Mouse (Mus musculus): ENCODE data around the gene Itm2b. TPM values are rescaled to one million over a fixed set of nuclear protein-coding genes. Genes with fewer than 3 reads are reported as not detected.
A peak's percentile ranks its signal among the peaks of the same experiment; 100 is the strongest.

Itm2b gene
- 330 and 384 TPM in 2 replicates for polyA plus RNA-seq (2016; fragmentation: Nextera tagmentation; extraction: Ambion mirVana)

DNA sequence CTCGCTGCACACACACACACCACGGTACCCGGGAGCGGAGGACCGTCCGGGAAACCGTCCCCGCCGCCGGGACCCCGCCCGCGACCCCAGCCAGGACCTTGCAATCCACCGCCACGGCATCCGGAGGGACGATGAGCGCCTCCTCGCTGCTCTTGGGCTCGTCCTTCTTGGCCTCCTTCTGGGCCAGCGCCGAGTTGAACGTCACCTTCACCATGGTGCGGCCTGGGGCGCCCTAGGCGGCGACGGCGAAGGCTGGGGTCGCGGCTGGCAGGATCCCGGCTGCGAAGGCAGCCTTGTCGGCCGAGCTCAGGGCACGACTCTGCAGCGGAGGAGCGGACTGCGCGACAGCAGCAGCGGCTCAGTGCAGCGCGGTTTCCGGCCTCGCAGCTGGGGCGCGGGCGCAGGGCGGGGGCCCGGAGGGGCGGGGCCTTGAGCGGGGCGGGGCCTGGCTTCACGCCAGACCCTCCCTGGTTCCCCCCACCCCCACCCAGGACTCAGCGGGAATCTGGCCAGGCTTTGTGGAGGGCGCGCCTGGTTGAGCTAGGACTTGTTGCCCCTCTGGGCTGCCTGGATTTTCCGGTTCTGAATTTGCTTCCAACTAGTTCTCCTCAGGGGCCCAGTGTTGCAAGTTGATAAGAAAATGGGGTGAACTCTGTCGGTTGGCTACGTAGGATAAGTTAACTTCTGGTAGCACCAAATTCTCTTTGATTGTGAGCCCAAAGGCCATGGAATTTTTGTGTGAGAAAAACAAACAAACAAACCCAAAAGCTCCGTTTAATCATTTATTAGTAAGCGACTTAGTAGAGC lies at the start of gene Itm2b:
Gene Itm2b (minus strand): TSS at position 377 of the 807 bp plus-strand sequence.
- under 1% methylated on average over 59 of the region's 62 CpGs for WGBS
- peak; percentile 93 for DNase-seq (ENCODE audit: low spot score)
- peaks cover 24% of the 10 kb centered on the region for H3K4me1 ChIP-seq

GRCm38 (mm10) chr14:73433487-73433886 lies 48.4 kb upstream of the Itm2b start:
- no peaks in the 10 kb centered on the region for H3K4me1 ChIP-seq
- no peaks in the 10 kb centered on the region for H3K36me3 ChIP-seq
- H3K4me3 ChIP-seq, result no peak overlapping the region
- DNase-seq (ENCODE audit: low spot score), result no peak
- no peak overlapping the region for H3K27ac ChIP-seq
- no peaks in the 10 kb centered on the region for H3K27me3 ChIP-seq (ENCODE audit: insufficient read depth, poor library complexity, severe bottlenecking)
- no peaks in the 10 kb centered on the region for H3K9me3 ChIP-seq
- 77% methylated on average over 6 of the region's 6 CpGs for WGBS

More for the DNA sequence above, at the start of gene Itm2b:
- peak within 1 kb of the TSS; percentile 99 for H3K27ac ChIP-seq
- H3K4me3 ChIP-seq, result peak within 1 kb of the TSS; percentile 96
- H3K9me3 ChIP-seq, result no peaks in the 10 kb centered on the region
- H3K36me3 ChIP-seq, result peaks cover 6% of the 10 kb centered on the region; the same call in 1 of the 2 replicates
- no peaks in the 10 kb centered on the region for H3K27me3 ChIP-seq (ENCODE audit: insufficient read depth, poor library complexity, severe bottlenecking)

- 71% methylated on average over 12 of the region's 12 CpGs for WGBS
- no peaks in the 10 kb centered on the region for H3K36me3 ChIP-seq
- H3K9me3 ChIP-seq, result no peaks in the 10 kb centered on the region
- no peaks in the 10 kb centered on the region for H3K27me3 ChIP-seq (ENCODE audit: insufficient read depth, poor library complexity, severe bottlenecking)
- no peaks in the 10 kb centered on the region for H3K4me1 ChIP-seq
- H3K4me3 ChIP-seq, result no peak overlapping the region
- no peak overlapping the region for H3K27ac ChIP-seq
- no peak for DNase-seq (ENCODE audit: low spot score)
Measured at GRCm38 (mm10) chr14:73430571-73430970, 45.5 kb upstream of the Itm2b start.

DNA sequence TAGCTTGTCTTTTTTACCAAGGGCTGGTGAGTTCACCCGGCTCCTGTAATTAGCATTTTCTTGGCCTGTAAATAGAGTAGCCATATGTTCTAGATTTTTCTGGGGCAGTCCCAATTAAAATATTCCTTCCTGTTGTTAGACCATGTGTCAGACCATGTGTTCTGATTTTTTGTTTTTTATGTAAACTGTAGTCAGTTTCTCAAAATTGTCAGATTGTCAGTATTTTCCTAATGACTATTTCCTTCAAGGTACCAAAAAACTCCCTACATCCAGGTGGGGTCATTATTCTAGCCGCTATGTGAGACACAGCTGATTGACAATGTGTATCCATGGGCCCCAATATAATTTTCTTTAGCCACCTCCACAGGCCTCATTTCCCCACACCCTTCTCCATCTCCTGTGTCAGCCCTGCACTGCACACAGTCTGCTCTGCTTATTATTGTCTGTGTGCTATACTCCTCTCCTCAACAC lies 40.5 kb upstream of the Itm2b start:
- H3K27me3 ChIP-seq (ENCODE audit: insufficient read depth, poor library complexity, severe bottlenecking), result no peaks in the 10 kb centered on the region
- H3K4me1 ChIP-seq, result no peaks in the 10 kb centered on the region
- no peak for DNase-seq (ENCODE audit: low spot score)
- H3K27ac ChIP-seq, result no peak overlapping the region
- H3K9me3 ChIP-seq, result no peaks in the 10 kb centered on the region
- no peaks in the 10 kb centered on the region for H3K36me3 ChIP-seq
- H3K4me3 ChIP-seq, result no peak overlapping the region
- WGBS, result 78% methylated on average over 2 of the region's 2 CpGs

GRCm38 (mm10) chr14:73424961-73425360 lies 39.9 kb upstream of the Itm2b start:
- Histone ChIP-seq H3K4me1 (no peaks in the 10 kb centered on the region), H3K27me3 (ENCODE audit: insufficient read depth, poor library complexity, severe bottlenecking) (no peaks in the 10 kb centered on the region), H3K36me3 (no peaks in the 10 kb centered on the region), H3K9me3 (no peaks in the 10 kb centered on the region), H3K4me3 (no peak overlapping the region), H3K27ac (no peak overlapping the region)
- no peak for DNase-seq (ENCODE audit: low spot score)
- WGBS, result 69% methylated on average over 6 of the region's 6 CpGs

DNA sequence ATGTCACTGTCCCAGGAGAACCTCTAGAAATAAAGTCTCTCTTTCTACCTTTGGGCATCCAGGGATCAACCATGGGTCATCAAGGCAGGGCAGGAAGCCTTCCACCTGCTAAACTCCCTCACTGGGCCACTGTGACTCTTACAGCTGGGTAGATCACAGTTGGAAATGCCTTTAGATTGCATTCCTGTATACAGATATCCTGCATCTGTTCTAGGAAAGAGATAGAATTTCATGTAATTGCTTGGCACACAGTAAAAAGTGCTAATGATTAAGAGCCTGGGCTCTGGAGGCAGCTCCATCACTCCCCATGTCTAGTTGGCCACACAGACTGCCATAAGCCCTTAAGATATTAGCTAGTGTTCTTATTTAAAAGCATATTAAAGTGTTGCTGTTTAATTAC lies 38.5 kb upstream of the Itm2b start:
- H3K4me1 ChIP-seq, result no peaks in the 10 kb centered on the region
- no peaks in the 10 kb centered on the region for H3K27me3 ChIP-seq (ENCODE audit: insufficient read depth, poor library complexity, severe bottlenecking)
- H3K9me3 ChIP-seq, result no peaks in the 10 kb centered on the region
- H3K4me3 ChIP-seq, result no peak overlapping the region
- no peak for DNase-seq (ENCODE audit: low spot score)
- H3K36me3 ChIP-seq, result no peaks in the 10 kb centered on the region
- H3K27ac ChIP-seq, result no peak overlapping the region

DNA sequence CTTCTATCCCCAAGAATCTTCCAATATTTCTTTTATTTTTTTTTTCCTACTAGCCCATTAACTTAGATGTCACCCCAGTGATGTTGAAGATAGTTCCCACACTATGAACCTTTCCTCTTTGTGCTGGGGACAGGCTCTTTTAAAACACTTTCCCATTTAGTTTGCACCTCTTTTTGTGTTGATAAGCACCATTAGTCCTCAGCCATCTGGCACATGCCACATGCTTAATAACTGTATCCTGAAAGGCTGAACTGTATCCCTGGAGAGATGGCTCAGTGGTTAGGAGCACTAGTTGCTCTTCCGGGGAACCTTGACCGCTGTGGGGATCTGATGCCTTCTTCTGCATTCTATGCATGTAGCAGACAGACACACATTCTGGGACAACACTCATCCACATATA lies 37.5 kb upstream of the Itm2b start:
- Histone ChIP-seq H3K9me3 (no peaks in the 10 kb centered on the region), H3K27me3 (ENCODE audit: insufficient read depth, poor library complexity, severe bottlenecking) (no peaks in the 10 kb centered on the region), H3K4me1 (no peaks in the 10 kb centered on the region), H3K27ac (no peak overlapping the region), H3K36me3 (no peaks in the 10 kb centered on the region), H3K4me3 (no peak overlapping the region)
- WGBS, result 97% methylated on average over 2 of the region's 2 CpGs
- DNase-seq (ENCODE audit: low spot score), result no peak

DNA sequence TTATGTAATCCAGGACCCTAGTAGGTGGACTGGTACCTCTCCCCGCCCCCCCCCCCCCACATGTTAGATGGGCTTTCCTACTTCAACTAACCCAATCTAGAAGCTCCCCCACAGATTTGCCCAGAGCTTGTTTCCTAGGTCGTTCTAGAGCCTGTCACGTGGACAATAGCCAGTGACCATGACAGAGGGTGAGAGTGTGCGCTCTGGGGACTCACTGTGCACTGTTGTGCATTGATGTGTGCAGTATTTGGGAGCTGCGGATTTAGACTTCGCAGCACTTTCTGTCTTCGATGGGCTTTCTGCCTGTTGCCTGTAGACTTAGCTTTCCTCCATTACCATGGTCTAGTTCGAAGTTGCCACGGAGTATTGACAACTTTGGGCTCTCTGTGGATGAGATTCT lies 36.5 kb upstream of the Itm2b start:
- Histone ChIP-seq H3K27ac (no peak overlapping the region), H3K9me3 (no peaks in the 10 kb centered on the region), H3K27me3 (ENCODE audit: insufficient read depth, poor library complexity, severe bottlenecking) (no peaks in the 10 kb centered on the region), H3K4me3 (no peak overlapping the region), H3K36me3 (no peaks in the 10 kb centered on the region), H3K4me1 (0 out of 2 replicates have a peak, but pooled peaks cover 2% of the 10 kb centered on the region)
- WGBS, result 79% methylated on average over 9 of the region's 9 CpGs
- no peak for DNase-seq (ENCODE audit: low spot score)

- DNase-seq (ENCODE audit: low spot score), result no peak
Measured at GRCm38 (mm10) chr14:73420138-73420745, 35.2 kb upstream of the Itm2b start.

GRCm38 (mm10) chr14:73416511-73416910 lies 31.4 kb upstream of the Itm2b start:
- no peaks in the 10 kb centered on the region for H3K9me3 ChIP-seq
- H3K27me3 ChIP-seq (ENCODE audit: insufficient read depth, poor library complexity, severe bottlenecking), result no peaks in the 10 kb centered on the region
- peaks cover 6% of the 10 kb centered on the region; the same call in 1 of the 2 replicates for H3K4me1 ChIP-seq
- no peaks in the 10 kb centered on the region for H3K36me3 ChIP-seq
- WGBS, result 80% methylated on average over 5 of the region's 5 CpGs
- no peak overlapping the region for H3K27ac ChIP-seq
- no peak overlapping the region for H3K4me3 ChIP-seq
- no peak for DNase-seq (ENCODE audit: low spot score)

More at GRCm38 (mm10) chr14:73420138-73420745, 35.2 kb upstream of the Itm2b start:
- no peak overlapping the region for H3K4me3 ChIP-seq
- H3K27ac ChIP-seq, result no peak overlapping the region
- no peaks in the 10 kb centered on the region for H3K36me3 ChIP-seq
- 18% methylated on average over 5 of the region's 5 CpGs for WGBS
- no peaks in the 10 kb centered on the region for H3K9me3 ChIP-seq
- peaks cover 5% of the 10 kb centered on the region; the same call in 1 of the 2 replicates for H3K4me1 ChIP-seq
- no peaks in the 10 kb centered on the region for H3K27me3 ChIP-seq (ENCODE audit: insufficient read depth, poor library complexity, severe bottlenecking)

GRCm38 (mm10) chr14:73415376-73416035 lies 30.4 kb upstream of the Itm2b start:
- no peaks in the 10 kb centered on the region for H3K27me3 ChIP-seq (ENCODE audit: insufficient read depth, poor library complexity, severe bottlenecking)
- H3K9me3 ChIP-seq, result no peaks in the 10 kb centered on the region
- H3K36me3 ChIP-seq, result no peaks in the 10 kb centered on the region
- H3K4me3 ChIP-seq, result peak overlapping the region; percentile 22; the same call in 1 of the 2 replicates
- DNase-seq (ENCODE audit: low spot score), result no peak
- 29% methylated on average over 13 of the region's 13 CpGs for WGBS
- H3K27ac ChIP-seq, result peak overlapping the region; percentile 57
- peaks cover 6% of the 10 kb centered on the region; the same call in 1 of the 2 replicates for H3K4me1 ChIP-seq

DNA sequence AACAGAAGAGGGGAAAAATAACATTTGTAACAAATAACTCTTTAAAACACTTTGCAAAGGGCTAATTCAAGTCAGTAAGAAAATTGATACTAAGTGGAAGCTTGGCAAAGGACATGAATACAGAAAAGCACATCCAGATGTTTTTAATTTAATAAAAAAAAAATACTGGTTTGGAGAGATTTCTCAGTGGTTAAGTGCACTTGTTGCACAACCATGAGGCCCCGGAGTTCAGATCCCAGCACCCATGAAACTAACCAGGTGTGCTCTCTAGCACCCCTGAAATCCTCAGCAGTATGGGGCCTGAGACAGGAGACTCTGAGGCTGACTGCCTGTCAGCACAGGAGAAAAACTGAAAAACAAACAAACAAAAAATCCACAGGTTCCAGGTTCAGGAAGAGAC lies 26.6 kb upstream of the Itm2b start:
- 97% methylated on average over 1 of the region's 1 CpGs for WGBS
- Histone ChIP-seq H3K4me3 (no peak overlapping the region), H3K4me1 (peaks cover 5% of the 10 kb centered on the region; the same call in 1 of the 2 replicates), H3K27ac (no peak overlapping the region), H3K36me3 (no peaks in the 10 kb centered on the region), H3K9me3 (no peaks in the 10 kb centered on the region), H3K27me3 (ENCODE audit: insufficient read depth, poor library complexity, severe bottlenecking) (no peaks in the 10 kb centered on the region)
- no peak for DNase-seq (ENCODE audit: low spot score)

DNA sequence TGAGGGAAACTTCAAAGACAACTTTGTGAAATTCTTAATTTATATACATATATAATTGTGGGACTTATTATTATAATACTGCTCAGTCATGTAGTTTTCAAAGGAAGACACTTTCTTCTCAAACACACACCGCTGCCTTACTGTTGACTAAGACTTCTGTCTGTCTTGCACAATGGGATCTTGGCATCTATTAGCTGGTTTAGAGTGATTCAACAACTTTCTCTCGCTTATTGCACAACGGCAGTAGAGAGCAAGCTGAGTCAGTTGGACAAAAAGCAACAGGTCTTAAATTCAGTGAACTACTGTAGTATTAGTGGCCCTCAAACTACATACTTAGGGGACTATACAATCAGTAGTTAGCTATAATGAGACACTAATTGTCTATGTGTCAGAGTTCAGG lies 25.0 kb upstream of the Itm2b start:
- Histone ChIP-seq H3K9me3 (no peaks in the 10 kb centered on the region), H3K36me3 (no peaks in the 10 kb centered on the region), H3K27me3 (ENCODE audit: insufficient read depth, poor library complexity, severe bottlenecking) (no peaks in the 10 kb centered on the region), H3K4me1 (no peaks in the 10 kb centered on the region), H3K4me3 (no peak overlapping the region), H3K27ac (no peak overlapping the region)
- DNase-seq (ENCODE audit: low spot score), result no peak
- 89% methylated on average over 3 of the region's 3 CpGs for WGBS
